Mouse (Mus musculus): ENCODE results near the gene Rnf38.

DNA sequence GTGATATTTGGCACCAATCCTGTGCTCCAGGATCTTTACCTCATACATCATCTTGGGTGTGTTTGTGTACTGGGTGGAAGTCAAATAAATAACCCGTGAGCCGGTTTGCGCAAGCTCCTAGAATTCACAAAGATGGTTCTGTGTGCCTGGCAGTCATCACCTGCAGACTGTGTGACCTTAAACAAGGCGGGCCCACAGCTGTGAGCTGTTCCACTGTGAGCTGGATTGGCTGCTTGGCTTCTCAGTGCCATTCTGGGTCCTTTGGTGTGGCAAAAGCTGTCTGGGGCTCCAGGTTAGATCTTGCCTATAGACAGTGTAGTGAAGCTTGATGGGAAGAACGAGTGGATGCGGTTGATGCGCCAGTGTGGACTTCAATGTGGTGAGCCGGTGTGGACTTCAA is 130.0 kb downstream of the Rnf38 start:
- no peak for TF ChIP-seq POLR2A (IDR thresholded peaks at IDR 0.05; ENCODE audit: insufficient read depth, low read length)
- no peak for TF ChIP-seq CTCF (IDR thresholded peaks at IDR 0.05; ENCODE audit: low read depth, low read length)
